Mouse (Mus musculus): ENCODE measurements around the gene Ilf2. TPM values are rescaled to one million over a fixed set of nuclear protein-coding genes. Genes with fewer than 3 reads are reported as not detected.

Gene Ilf2
- total RNA-seq, 2 experiments from 2014 or later, result 35.3 to 39.2 TPM

DNA sequence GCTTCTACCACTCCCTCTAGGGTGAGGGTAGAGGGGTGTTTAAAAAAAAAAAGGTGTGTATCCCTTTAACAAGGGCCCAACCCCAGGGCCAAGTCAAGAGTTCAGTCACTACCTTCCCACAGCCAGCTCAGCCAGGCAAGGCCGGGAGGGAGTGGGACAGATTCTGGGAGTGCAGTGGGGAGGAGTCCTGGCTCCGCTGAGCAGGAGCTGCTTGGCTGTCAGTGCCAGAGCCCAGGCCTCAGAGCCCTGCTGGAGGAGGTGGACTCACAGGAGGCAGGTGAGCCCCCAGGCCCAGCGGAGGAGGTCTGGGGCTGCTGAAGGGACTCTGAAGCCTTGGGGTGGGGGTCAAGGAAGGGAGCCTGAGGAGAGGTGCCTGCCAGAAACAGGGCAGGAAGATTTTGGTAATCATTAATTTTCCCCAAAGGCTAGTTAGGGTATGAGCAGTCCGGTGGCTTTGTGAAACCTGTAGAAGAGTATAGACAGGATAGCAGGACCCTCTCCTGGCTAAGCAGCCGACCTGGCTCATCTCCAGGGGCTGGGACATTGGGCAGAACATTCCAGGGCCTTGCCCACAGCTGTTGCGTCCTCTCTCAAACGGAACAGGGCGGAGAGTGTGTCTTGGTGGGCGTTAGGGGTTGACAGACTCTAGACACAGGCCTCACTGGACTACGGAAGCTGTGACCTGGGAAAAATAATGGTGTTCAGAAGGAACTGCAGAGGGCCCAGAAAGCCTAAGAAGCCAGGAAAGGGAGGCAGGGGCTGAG is 61.4 kb downstream of the Ilf2 start, which contains the start of gene S100a16:
TSS of gene S100a16 (plus strand) at position 114 of the 764 bp plus-strand sequence.
- peak; percentile 79 to 84 for DNase-seq

DNA sequence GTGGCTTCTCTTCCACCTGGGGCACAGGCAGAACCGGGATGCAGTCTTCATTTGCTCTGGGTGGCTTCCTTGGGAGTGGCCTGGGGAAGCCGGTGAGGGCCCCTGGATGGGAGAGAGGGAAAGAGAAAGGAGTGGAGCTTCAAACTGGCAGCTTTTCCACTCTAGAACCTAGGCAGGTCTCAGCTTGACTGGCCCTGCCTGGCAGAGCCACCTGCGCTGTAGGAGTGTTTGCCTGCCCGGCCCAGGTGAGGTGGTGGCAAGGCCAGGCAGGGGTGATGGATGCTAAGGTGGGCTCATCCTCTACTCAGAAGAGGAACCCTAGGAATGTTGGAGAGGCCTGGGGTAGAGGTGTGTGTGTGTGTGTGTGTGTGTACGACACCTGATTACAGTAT is 62.0 kb downstream of the Ilf2 start:
- DNase-seq, result no peak
- intact Hi-C loops (cut with DNase I), result no loop called here

More for the DNA sequence above, 61.4 kb downstream of the Ilf2 start, which contains the start of gene S100a16:
- intact Hi-C loops (cut with DNase I), result no loop called here

Other genes starting within 250 kb of the Ilf2 start
- gene Jtb, start 244.5 kb upstream of the Ilf2 start, total RNA-seq (2021), result 10 to 100 TPM; 44.9 to 48.9 TPM
- not detected for gene Creb3l4, start 232.6 kb upstream of the Ilf2 start, total RNA-seq (2021)
- gene Slc39a1, start 228.0 kb upstream of the Ilf2 start, total RNA-seq (2021), result 10 to 100 TPM; 94.0 to 95.4 TPM
- gene Crtc2, start 222.0 kb upstream of the Ilf2 start, total RNA-seq (2021), result 10 to 100 TPM; 19.5 to 21.7 TPM
- 10 to 100 TPM; 21.1 to 23.6 TPM for gene Dennd4b, start 210.9 kb upstream of the Ilf2 start, total RNA-seq (2021)
- gene Gatad2b, start 182.9 kb upstream of the Ilf2 start, total RNA-seq (2021), result 10 to 100 TPM; 47.2 to 52.9 TPM
- gene Slc27a3, start 86.2 kb upstream of the Ilf2 start, total RNA-seq (2021), result 1 to 10 TPM; 1.9 to 2.6 TPM
- gene Ints3, start 42.5 kb upstream of the Ilf2 start, total RNA-seq (2021), result 10 to 100 TPM; 26.4 to 27.2 TPM
- gene Npr1, start 10.3 kb upstream of the Ilf2 start, total RNA-seq (2021), result 10 to 100 TPM; 25.8 to 33.1 TPM
- gene Snapin, start 14.9 kb downstream of the Ilf2 start, total RNA-seq (2021), result 10 to 100 TPM; 51.3 to 52.6 TPM
- 100 to 1,000 TPM; 101 to 123 TPM for gene Chtop, start 33.4 kb downstream of the Ilf2 start, total RNA-seq (2021)
- 100 to 1,000 TPM; 516 to 570 TPM for gene S100a1, start 38.3 kb downstream of the Ilf2 start, total RNA-seq (2021)
- 10 to 100 TPM; 29.1 to 29.8 TPM for gene S100a13, start 38.3 kb downstream of the Ilf2 start, total RNA-seq (2021)
- gene S100a14, start 50.7 kb downstream of the Ilf2 start, total RNA-seq (2021), result 1 to 10 TPM in 1 of 2 experiments, under 1 TPM in 1; 0.74 to 1.7 TPM
- gene S100a16, start 61.1 kb downstream of the Ilf2 start, total RNA-seq (2021), result 10 to 100 TPM; 77.3 to 86.0 TPM
- not detected for gene S100a3, start 84.5 kb downstream of the Ilf2 start, total RNA-seq (2021)
- gene S100a2, start 114.1 kb downstream of the Ilf2 start, total RNA-seq (2021), result not detected
- not detected for gene Gm42674, start 125.8 kb downstream of the Ilf2 start, total RNA-seq (2021)
- 10 to 100 TPM; 12.2 to 14.3 TPM for gene S100a4, start 127.6 kb downstream of the Ilf2 start, total RNA-seq (2021)
- gene S100a5, start 132.4 kb downstream of the Ilf2 start, total RNA-seq (2021), result not detected
- 10 to 100 TPM; 62.2 to 71.0 TPM for gene S100a6, start 136.8 kb downstream of the Ilf2 start, total RNA-seq (2021)
- gene S100a7a, start 177.9 kb downstream of the Ilf2 start, total RNA-seq (2021), result under 1 TPM in 1 of 2 experiments, not detected in 1; 0.17 TPM
- gene S100a8, start 192.9 kb downstream of the Ilf2 start, total RNA-seq (2021), result 1 to 10 TPM; 2.6 to 2.8 TPM
- 1 to 10 TPM; 3.7 to 5.4 TPM for gene S100a9, start 219.6 kb downstream of the Ilf2 start, total RNA-seq (2021)

Data from heart, postnatal 14 days (tissue).